Comparison of ENCODE assay signal across 8 mouse cellular contexts in the genomic region with DNA sequence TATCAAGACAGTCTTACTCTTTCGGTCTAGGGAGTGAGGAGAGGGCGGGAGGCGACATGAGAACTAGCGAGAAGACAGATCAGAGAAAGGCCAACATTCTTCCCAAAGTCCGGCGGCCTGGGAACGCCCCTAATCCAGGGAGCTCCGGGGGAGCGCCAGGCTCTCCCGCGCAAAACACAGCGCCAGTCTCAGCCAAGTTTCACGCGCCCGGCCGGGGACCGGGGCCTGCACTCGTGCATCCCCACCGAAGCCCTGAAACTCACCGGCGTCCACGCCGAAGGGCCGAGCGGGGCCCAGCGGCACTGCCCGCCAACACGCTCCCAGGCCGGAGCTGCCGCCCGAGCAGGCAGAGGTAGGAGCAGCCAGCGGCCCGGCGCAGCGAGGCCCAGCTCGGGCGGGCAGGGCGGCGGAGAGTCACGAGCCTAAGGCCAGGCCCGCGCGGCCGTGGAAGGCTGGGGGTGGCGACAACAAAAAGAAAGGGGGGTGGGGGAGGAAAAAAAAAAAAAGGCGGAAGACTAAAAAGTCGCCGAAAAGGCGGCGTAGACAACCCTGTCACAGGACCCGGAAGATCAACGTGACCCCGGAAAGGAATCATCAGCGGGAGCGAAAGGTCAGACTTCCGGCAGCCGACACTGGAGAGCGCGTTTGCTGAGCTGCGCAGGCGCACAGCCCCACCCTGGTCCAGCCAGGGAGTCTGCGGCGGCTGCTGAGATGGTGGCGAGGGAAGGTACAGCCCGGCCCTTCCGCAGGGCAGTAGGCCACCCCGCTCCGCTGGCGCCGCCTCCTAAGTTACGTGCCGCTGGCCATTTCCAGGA. TPM values are rescaled to one million over a fixed set of nuclear protein-coding genes. Genes with fewer than 3 reads are reported as not detected.
DNase-seq lines count a peak whose midpoint lies in the region; ATAC-seq lines count a peak whose summit lies in the region.

A gene (minus strand): TSS at position 555 of the 815 bp plus-strand sequence.

- H3K9me3 ChIP-seq in hindbrain, embryonic 11.5 days (ENCODE audit: control insufficient read depth, low read length): no peaks in the 10 kb centered on the region

- H3K9ac ChIP-seq in hindbrain, embryonic 11.5 days (ENCODE audit: low read depth, low read length): peak within 1 kb of the TSS; percentile 95

- peak; percentile 99 for ATAC-seq in hindbrain, embryonic 11.5 days (ENCODE audit: low FRiP score)

- peak within 1 kb of the TSS; percentile 91 for H3K27ac ChIP-seq in hindbrain, embryonic 11.5 days (ENCODE audit: low read depth, low read length)

- no peaks in the 10 kb centered on the region for H3K27me3 ChIP-seq in hindbrain, embryonic 11.5 days (ENCODE audit: control insufficient read depth, insufficient read depth, low read length)

- no peaks in the 10 kb centered on the region for H3K36me3 ChIP-seq in hindbrain, embryonic 11.5 days (ENCODE audit: control insufficient read depth, insufficient read depth, low read length)

- 1% methylated on average over 70 of the region's 72 CpGs for WGBS in hindbrain, embryonic 11.5 days

- no peaks in the 10 kb centered on the region for H3K4me1 ChIP-seq in hindbrain, embryonic 11.5 days (replicated peaks; ENCODE audit: control insufficient read depth, insufficient read depth, low read length)

- peak; percentile 95 for DNase-seq in Muller cell, postnatal 12 days (ENCODE audit: inconsistent ontology term)
- DNase-seq in cerebellum, adult 9-11 months: peak; percentile 97
- DNase-seq in frontal cortex, adult 2 months (ENCODE audit: extremely low spot score in 1 of 2, low spot score in 1 of 2): peak; percentile 89 to 96
- peak; percentile 96 for DNase-seq in hindbrain, embryonic 11.5 days (ENCODE audit: low spot score)
- peak; percentile 88 to 94 for DNase-seq in layer of hippocampus, postnatal 10 days (ENCODE audit: low spot score in 2 of 2)
- DNase-seq in lung, postnatal 10 days: peak; percentile 96
- peak; percentile 93 for DNase-seq in ovary, postnatal 36 days (ENCODE audit: low spot score)
- DNase-seq in thymus, postnatal 25 days: peak; percentile 91

- H3K4me2 ChIP-seq in hindbrain, embryonic 11.5 days (replicated peaks; ENCODE audit: low read depth, low read length): peak within 1 kb of the TSS; percentile 58

- H3K4me3 ChIP-seq in hindbrain, embryonic 11.5 days (ENCODE audit: low read depth, low read length): peak within 1 kb of the TSS; percentile 94

RNA-seq across cellular contexts. Expression of the gene that starts here (rescaled TPM):
- polyA plus RNA-seq in frontal cortex, adult 2 months (2012; rRNA removed): 32.7 and 34.5 TPM in 2 replicates
- polyA plus RNA-seq in hindbrain, embryonic 11.5 days (2014; fragmentation: Nextera tagmentation; extraction: Ambion mirVana): 80.3 and 81.0 TPM in 2 replicates
- total RNA-seq in layer of hippocampus, postnatal 10 days (2021): 10 to 100 TPM; 26.9 to 31.1 TPM

Comparison
In these comparisons a context has a peak if more than half of its experiments do, and no peak if none do; other contexts are left out.
1. Peak in every context shown above with its lines: DNase-seq, ATAC-seq, H3K4me3 ChIP-seq and H3K27ac ChIP-seq.